Mouse (Mus musculus) layer of hippocampus, adult 2 months (tissue): Measurements from ENCODE around the gene Ppp1r12c. TPM values are rescaled to one million over a fixed set of nuclear protein-coding genes. Genes with fewer than 3 reads are reported as not detected.

ENCODE experiments used
- DNase-seq, 2 experiments: peaks; one replicate each; pipeline ENCODE4 v3.0.0; 2022; ENCODE audit warnings: low spot score in 2 of 2
- H3K27ac ChIP-seq: fragments of 200-600 bp; 2 replicates; pipeline ENCODE4 v1.8.1; 2022
- H3K4me3 ChIP-seq: fragments of 200-600 bp; 2 replicates; pipeline ENCODE4 v1.8.1; 2022; ENCODE audit warnings: mild to moderate bottlenecking
- CTCF ChIP-seq: fragments of 200-600 bp; conservative IDR thresholded peaks from 2 replicates; pipeline ENCODE4 v1.8.1; 2022; ENCODE audit warnings: antibody characterized with exemption, mild to moderate bottlenecking, moderate library complexity
- total RNA-seq, 2 experiments: library from RNA; stranded (reverse); gene quantifications; 2 replicates each; pipeline ENCODE4 v1.2.3; 2021

Gene Ppp1r12c
- total RNA-seq, 2 experiments from 2014 or later: 157 to 161 TPM

GRCm38 (mm10) chr7:4511489-4512224, 10.2 kb upstream of the Ppp1r12c start:
- H3K4me3 ChIP-seq: no peak overlapping the region
- DNase-seq: no peak
- no peak for TF ChIP-seq CTCF
- H3K27ac ChIP-seq: no peak overlapping the region

- TF ChIP-seq CTCF: peak; percentile 92
- Histone ChIP-seq H3K27ac (no peak overlapping the region), H3K4me3 (no peak overlapping the region)
- peak in 1 of 2 experiments; percentile 55 for DNase-seq
Observed at GRCm38 (mm10) chr7:4509863-4510608, 8.6 kb upstream of the Ppp1r12c start.

GRCm38 (mm10) chr7:4508739-4509116, 7.2 kb upstream of the Ppp1r12c start:
- no peak overlapping the region for H3K27ac ChIP-seq
- no peak for DNase-seq
- no peak overlapping the region for H3K4me3 ChIP-seq
- no peak for TF ChIP-seq CTCF

- H3K27ac ChIP-seq: no peak overlapping the region
- TF ChIP-seq CTCF: peak; percentile 63
- DNase-seq: no peak
- no peak overlapping the region for H3K4me3 ChIP-seq
Observed at GRCm38 (mm10) chr7:4508062-4508738, 6.7 kb upstream of the Ppp1r12c start.

DNA sequence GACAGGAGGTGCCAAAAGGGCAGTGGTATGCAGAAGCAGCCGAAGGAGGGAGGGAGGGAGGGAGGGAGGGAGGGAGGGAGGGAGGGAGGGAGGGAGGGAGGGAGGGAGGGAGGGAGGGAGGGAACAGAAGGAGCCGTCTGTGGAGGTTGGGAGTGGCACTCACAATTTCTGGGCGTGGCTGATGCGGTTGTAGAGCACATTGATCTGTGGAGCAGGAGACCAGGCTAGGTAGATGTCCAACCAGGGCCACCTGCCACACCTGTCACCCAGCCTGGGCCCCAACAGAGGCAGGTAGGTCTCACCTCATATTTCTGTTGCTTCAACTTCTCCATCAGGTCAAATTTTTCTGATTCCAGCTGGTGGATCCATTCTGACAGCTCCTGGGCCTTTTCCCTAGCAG, 5.7 kb upstream of the Ppp1r12c start:
- H3K4me3 ChIP-seq: no peak overlapping the region
- no peak for TF ChIP-seq CTCF
- no peak for DNase-seq
- no peak overlapping the region for H3K27ac ChIP-seq

- Histone ChIP-seq H3K4me3 (no peak overlapping the region), H3K27ac (no peak overlapping the region)
- TF ChIP-seq CTCF: no peak
- no peak for DNase-seq
Observed at GRCm38 (mm10) chr7:4504646-4505435, 3.4 kb upstream of the Ppp1r12c start.

- no peak overlapping the region for H3K27ac ChIP-seq
- no peak for DNase-seq
Observed at GRCm38 (mm10) chr7:4503858-4504257, 2.4 kb upstream of the Ppp1r12c start.

DNA sequence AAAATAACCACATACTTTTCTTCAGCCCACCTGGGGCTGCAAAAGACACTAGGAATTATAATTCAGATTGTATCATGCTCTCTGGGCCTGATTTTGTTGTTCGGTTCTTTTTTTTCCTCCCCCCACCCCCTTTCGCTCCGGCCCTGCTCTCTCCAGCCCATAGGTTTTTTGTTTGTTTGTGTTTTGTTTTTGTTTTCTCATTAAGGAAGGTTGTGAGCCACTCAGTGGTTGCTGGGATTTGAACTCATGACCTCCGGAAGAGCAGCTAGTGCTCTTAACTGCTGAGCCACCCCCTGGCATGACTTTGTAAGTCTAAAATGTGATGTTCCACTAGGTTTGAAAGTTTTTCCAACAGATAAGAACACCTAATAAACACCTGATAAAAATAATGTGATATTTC, 1.6 kb upstream of the Ppp1r12c start:
- no peak for DNase-seq
- no peak for TF ChIP-seq CTCF
- peak overlapping the region; percentile 98; the same call in 1 of the 2 replicates for H3K27ac ChIP-seq
- no peak overlapping the region for H3K4me3 ChIP-seq

More at GRCm38 (mm10) chr7:4503858-4504257, 2.4 kb upstream of the Ppp1r12c start:
- no peak for TF ChIP-seq CTCF
- H3K4me3 ChIP-seq: no peak overlapping the region

GRCm38 (mm10) chr7:4502421-4503090, 1.1 kb upstream of the Ppp1r12c start:
- Histone ChIP-seq H3K27ac (peak overlapping the region; percentile 98), H3K4me3 (peak overlapping the region; percentile 93)
- TF ChIP-seq CTCF: no peak
- peak; percentile 72 to 88 for DNase-seq

- no peak for TF ChIP-seq CTCF
- Histone ChIP-seq H3K4me3 (peak overlapping the region; percentile 93), H3K27ac (peak overlapping the region; percentile 98)
- peak; percentile 36 to 39 for DNase-seq
Observed at GRCm38 (mm10) chr7:4500892-4501471, 498 bp downstream of the Ppp1r12c start.

DNA sequence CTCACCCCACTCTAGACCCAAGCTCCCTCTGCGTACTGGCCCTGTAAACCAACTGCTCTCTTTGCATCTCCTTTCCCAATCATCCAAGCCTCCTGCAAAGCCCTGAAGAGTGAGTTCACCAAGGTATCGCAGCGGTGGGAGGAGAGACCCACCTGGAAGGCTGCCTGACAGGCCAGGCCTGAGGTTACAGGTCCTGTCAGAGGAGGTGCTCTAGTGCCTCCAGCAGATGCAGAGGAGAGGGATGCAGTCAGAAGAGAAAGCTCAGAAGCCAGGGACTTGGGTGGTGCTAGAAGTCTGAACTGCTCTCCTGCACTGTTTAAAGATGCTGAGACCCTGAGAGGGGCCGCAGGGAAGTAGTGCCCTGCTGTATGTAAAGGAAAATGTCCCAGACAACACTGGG, 2.4 kb downstream of the Ppp1r12c start:
- H3K4me3 ChIP-seq: no peak overlapping the region; the same call in 1 of the 2 replicates

More for the DNA sequence above, 2.4 kb downstream of the Ppp1r12c start:
- DNase-seq: no peak
- peak overlapping the region; percentile 28; the same call in 1 of the 2 replicates for H3K27ac ChIP-seq
- no peak for TF ChIP-seq CTCF
